Mouse (Mus musculus): ENCODE measurements at regions not wholly inside any gene's neighbourhood (a gene's known extent, or its start where the extent isn't known, plus 50 kb on each side); places are given as distances from the start of the nearest gene placed in this dataset.

- no peak for TF ChIP-seq JUND (IDR thresholded peaks at IDR 0.05; ENCODE audit: low read depth, low read length)
- no peak for TF ChIP-seq TCF12 (IDR thresholded peaks at IDR 0.05; ENCODE audit: low read depth, low read length)
- no peak for TF ChIP-seq CTCF (IDR thresholded peaks at IDR 0.05 in 2 of 3, conservative IDR thresholded peaks at IDR 0.05 in 1 of 3; ENCODE audit: control insufficient read depth in 1 of 3, insufficient read depth in 1 of 3, low read depth in 2 of 3, low read length in 3 of 3, poor library complexity in 1 of 3, severe bottlenecking in 1 of 3)
- TF ChIP-seq USF1 (IDR thresholded peaks at IDR 0.05; ENCODE audit: low read depth, low read length) = no peak
- no peak for TF ChIP-seq POLR2A (IDR thresholded peaks at IDR 0.05; ENCODE audit: control insufficient read depth in 1 of 2, insufficient read depth in 1 of 2, low read depth in 1 of 2, low read length in 2 of 2, poor library complexity in 1 of 2)
- TF ChIP-seq SIN3A (IDR thresholded peaks at IDR 0.05; ENCODE audit: low read length) = no peak
- TF ChIP-seq ZNF384 (IDR thresholded peaks at IDR 0.05; ENCODE audit: low read depth, low read length) = no peak
- no peak for TF ChIP-seq EP300 (IDR thresholded peaks at IDR 0.05; ENCODE audit: low read depth in 1 of 2, low read length in 2 of 2)
- no peak for TF ChIP-seq ZC3H11A (IDR thresholded peaks at IDR 0.05; ENCODE audit: low read depth, low read length)
- no peak for TF ChIP-seq POLR2AphosphoS2 (IDR thresholded peaks at IDR 0.05; ENCODE audit: low read length)
- TF ChIP-seq ZMIZ1 (IDR thresholded peaks at IDR 0.05; ENCODE audit: low read depth, low read length) = no peak
- TF ChIP-seq TBP (IDR thresholded peaks at IDR 0.05; ENCODE audit: low read depth, low read length) = no peak
Observed at GRCm38 (mm10) chr13:79341494-79341893, 1141.9 kb upstream of the Nr2f1 start.

All from MEL (cell line).